Mouse (Mus musculus) ES-E14 (cell line): Measurements from ENCODE around the gene Stk24. TPM values are rescaled to one million over a fixed set of nuclear protein-coding genes. Genes with fewer than 3 reads are reported as not detected.
A peak's percentile ranks its signal among the peaks of the same experiment; 100 is the strongest.

Experiments used
- DNase-seq: peaks from one replicate; pipeline ENCODE4 v3.0.0-alpha.2; 2013; ENCODE audit warnings: low read depth, low spot score
- H3K27ac ChIP-seq: 2 replicates; pipeline ENCODE4 v1.5.1; 2012; ENCODE audit warnings: low read depth, mild to moderate bottlenecking, low read length, moderate library complexity, mixed read lengths; ENCODE audit not compliant: poor library complexity, insufficient read depth, severe bottlenecking
- H3K36me3 ChIP-seq: 2 replicates; pipeline ENCODE4 v1.6.1; 2012; ENCODE audit warnings: mild to moderate bottlenecking, low read length, moderate library complexity, mixed read lengths; ENCODE audit not compliant: control insufficient read depth, poor library complexity, insufficient read depth, severe bottlenecking
- H3K4me1 ChIP-seq, 2 experiments: fragments of 150-350 bp in 1 of 2; sonication (generic) in 1 of 2; 2 replicates each; pipeline ENCODE4 v1.6.1; 2012; ENCODE audit warnings: low read length in 2 of 2, mild to moderate bottlenecking in 1 of 2, mixed read lengths in 1 of 2; ENCODE audit not compliant: control insufficient read depth in 2 of 2, insufficient read depth in 2 of 2, poor library complexity in 1 of 2
- H3K4me3 ChIP-seq, 2 experiments: fragments of 150-350 bp in 1 of 2; sonication (generic) in 1 of 2; 2 replicates each; pipeline ENCODE4 v1.5.1; 2012; ENCODE audit warnings: low read length in 2 of 2, low read depth in 1 of 2, mild to moderate bottlenecking in 1 of 2, mixed read lengths in 1 of 2; ENCODE audit not compliant: insufficient read depth in 1 of 2, poor library complexity in 1 of 2, severe bottlenecking in 1 of 2
- H3K9ac ChIP-seq: 2 replicates; pipeline ENCODE4 v1.6.1; 2012; ENCODE audit warnings: low read depth, mild to moderate bottlenecking, low read length, mixed read lengths; ENCODE audit not compliant: poor library complexity, insufficient read depth, severe bottlenecking
- H3K9me3 ChIP-seq: fragments of 150-350 bp; sonication (generic); 2 replicates; pipeline ENCODE4 v1.6.1; 2012; ENCODE audit warnings: low read depth, mild to moderate bottlenecking, low read length; ENCODE audit not compliant: control insufficient read depth, insufficient read depth
- CHD2 ChIP-seq: IDR thresholded peaks from 2 replicates; pipeline ENCODE4 v1.6.1; 2014; ENCODE audit warnings: mild to moderate bottlenecking, low read depth, low read length, inconsistent platforms
- HCFC1 ChIP-seq: IDR thresholded peaks from 2 replicates; pipeline ENCODE4 v1.6.1; 2012; ENCODE audit warnings: low read length, inconsistent platforms, borderline replicate concordance; ENCODE audit not compliant: insufficient read depth
- MAFK ChIP-seq: IDR thresholded peaks from 2 replicates; pipeline ENCODE4 v1.6.1; 2014; ENCODE audit warnings: mild to moderate bottlenecking, low read depth, low read length, inconsistent platforms; ENCODE audit not compliant: insufficient read depth
- ZC3H11A ChIP-seq: IDR thresholded peaks from 2 replicates; pipeline ENCODE4 v1.6.1; 2012; ENCODE audit warnings: low read depth, mild to moderate bottlenecking, inconsistent platforms, low read length, borderline replicate concordance
- ZNF384 ChIP-seq: IDR thresholded peaks from 2 replicates; pipeline ENCODE4 v1.6.1; 2012; ENCODE audit warnings: low read depth, low read length, inconsistent platforms
- in situ Hi-C, 2 experiments: fragments of 600-800 bp; cut with MboI; formaldehyde crosslinking; loops; one replicate each; pipeline ENCODE4 v1.15.1; 2025; ENCODE audit warnings: low sequenced_read_pairs in 2 of 2, inconsistent platforms in 1 of 2; ENCODE audit not compliant: unreplicated experiment in 2 of 2
- total RNA-seq: library from RNA; depleted of rRNA; stranded (reverse); fragments of 300-350 nt; gene quantifications from 2 replicates; pipeline ENCODE4 v1.2.3, GENCODE M21; 2012

Stk24 gene
- total RNA-seq, 1 experiment, result 21.2 TPM

DNA sequence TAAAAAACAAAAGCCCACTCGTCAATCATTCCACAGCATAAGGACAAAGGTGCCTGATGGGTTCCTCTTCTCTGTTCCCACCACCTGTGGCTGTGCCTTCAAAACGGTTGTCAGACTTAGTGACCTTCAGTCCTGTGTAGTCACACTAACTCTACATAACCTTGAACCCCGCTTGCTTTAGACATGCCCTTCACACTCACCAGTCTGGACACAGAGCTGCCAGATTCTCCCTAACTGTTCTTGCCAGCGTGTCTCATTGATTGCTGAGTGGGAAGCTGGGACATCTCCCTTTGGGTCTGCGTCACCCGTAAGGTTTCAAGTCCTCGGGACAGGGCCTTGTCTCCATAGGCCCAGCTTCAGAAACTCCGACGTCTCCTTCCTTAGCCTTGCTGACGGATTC is 127.3 kb downstream of the Stk24 start:
- Histone ChIP-seq H3K27ac (no peak overlapping the region), H3K4me1 (peaks cover 0 to 6% of the 10 kb centered on the region in 2 experiments; a peak in 2 of 4 replicates), H3K36me3 (no peaks in the 10 kb centered on the region), H3K9ac (no peak overlapping the region), H3K9me3 (no peaks in the 10 kb centered on the region), H3K4me3 (no peak overlapping the region)
- TF ChIP-seq MAFK, result no peak
- no peak for TF ChIP-seq CHD2
- no peak for TF ChIP-seq ZNF384
- in situ Hi-C loops, result loop anchor here in 1 of 2 experiments (25.0 kb wide), 2 partner anchors 185 to 335 kb away; no protein-coding TSS in a partner anchor
- DNase-seq, result no peak

DNA sequence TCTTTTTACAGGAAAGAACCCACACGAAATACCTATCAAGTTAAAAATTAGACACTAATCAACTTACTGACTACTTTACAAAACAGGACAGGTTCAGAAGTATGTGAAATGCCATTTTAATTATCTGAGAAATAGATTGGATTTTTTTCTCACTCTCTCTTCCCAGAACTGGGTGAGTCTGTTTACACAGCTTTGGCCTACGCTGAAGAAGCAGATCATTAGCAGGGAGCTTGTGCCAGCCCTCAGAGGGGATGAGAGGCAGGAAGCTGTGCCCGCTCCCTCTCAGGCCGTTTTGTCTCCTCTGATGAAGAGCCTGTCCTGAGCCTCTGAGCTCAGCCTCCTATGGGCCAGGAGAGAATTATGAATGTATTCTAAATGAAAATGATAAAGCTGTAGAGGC is 128.1 kb downstream of the Stk24 start:
- no peaks in the 10 kb centered on the region for H3K36me3 ChIP-seq

DNA sequence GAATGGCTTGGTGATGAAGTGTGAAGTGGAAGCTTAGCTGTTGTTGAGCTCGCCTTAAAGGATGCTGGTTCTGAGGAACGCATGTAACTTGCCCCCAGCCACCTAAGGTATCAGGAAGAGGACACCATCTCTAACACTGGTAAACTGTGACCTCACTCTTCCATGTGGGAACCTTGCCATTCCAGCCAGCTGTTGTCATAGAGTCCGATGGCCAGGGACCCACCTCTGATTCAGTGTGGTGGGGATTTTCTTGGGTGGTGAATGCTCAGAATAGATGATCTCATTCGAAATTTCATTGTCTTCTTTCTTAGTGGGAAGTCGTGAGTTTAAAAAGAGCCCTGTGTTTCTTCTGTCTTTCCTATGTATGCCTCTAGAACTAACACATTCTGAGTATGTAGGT is 128.7 kb downstream of the Stk24 start:
- no peak overlapping the region for H3K9ac ChIP-seq
- no peak overlapping the region for H3K27ac ChIP-seq
- H3K36me3 ChIP-seq, result no peaks in the 10 kb centered on the region
- peaks cover 0 to 6% of the 10 kb centered on the region in 2 experiments; a peak in 2 of 4 replicates for H3K4me1 ChIP-seq
- no peaks in the 10 kb centered on the region for H3K9me3 ChIP-seq
- in situ Hi-C loops, result loop anchor here in 1 of 2 experiments (25.0 kb wide), 2 partner anchors 186 to 336 kb away; no protein-coding TSS in a partner anchor
- DNase-seq, result no peak
- no peak overlapping the region for H3K4me3 ChIP-seq
- TF ChIP-seq MAFK (no peak), HCFC1 (no peak)

More for the DNA sequence above, 128.1 kb downstream of the Stk24 start:
- peaks cover 0 to 6% of the 10 kb centered on the region in 2 experiments; a peak in 2 of 4 replicates for H3K4me1 ChIP-seq
- no peak overlapping the region for H3K9ac ChIP-seq
- in situ Hi-C loops, result loop anchor here in 1 of 2 experiments (25.0 kb wide), 2 partner anchors 186 to 336 kb away; no protein-coding TSS in a partner anchor
- H3K9me3 ChIP-seq, result no peaks in the 10 kb centered on the region
- DNase-seq, result no peak
- no peak overlapping the region for H3K27ac ChIP-seq
- no peak overlapping the region for H3K4me3 ChIP-seq
- TF ChIP-seq ZC3H11A, result no peak
- TF ChIP-seq ZNF384, result no peak
- TF ChIP-seq CHD2, result no peak
- TF ChIP-seq MAFK, result no peak
- no peak for TF ChIP-seq HCFC1

DNA sequence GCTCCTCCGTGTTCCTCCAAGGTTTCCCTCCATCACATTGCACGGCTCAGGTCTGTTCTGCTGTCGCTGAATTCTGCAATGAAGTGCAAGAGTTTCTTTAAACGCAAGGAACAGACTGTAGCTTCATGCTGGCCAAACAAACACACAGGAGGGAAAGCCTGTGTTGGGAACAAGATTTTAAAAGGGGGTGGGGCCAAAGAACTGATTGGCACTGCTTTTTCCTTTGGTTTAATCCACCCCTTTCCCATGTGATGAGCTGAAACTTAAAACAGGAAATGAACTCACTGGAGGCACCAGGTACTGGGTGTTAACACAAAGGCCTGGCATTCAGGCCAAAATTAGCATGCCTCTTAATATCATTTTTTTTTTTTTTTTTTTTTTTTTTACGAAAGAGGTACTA is 131.5 kb downstream of the Stk24 start:
- Histone ChIP-seq H3K36me3 (no peaks in the 10 kb centered on the region), H3K4me3 (no peak overlapping the region), H3K4me1 (peaks cover 0 to 3% of the 10 kb centered on the region in 2 experiments; a peak in 3 of 4 replicates), H3K27ac (no peak overlapping the region), H3K9me3 (no peaks in the 10 kb centered on the region), H3K9ac (no peak overlapping the region)
- in situ Hi-C loops, result no loop called here
- no peak for TF ChIP-seq MAFK
- peak; percentile 84 for TF ChIP-seq ZNF384
- no peak for DNase-seq

DNA sequence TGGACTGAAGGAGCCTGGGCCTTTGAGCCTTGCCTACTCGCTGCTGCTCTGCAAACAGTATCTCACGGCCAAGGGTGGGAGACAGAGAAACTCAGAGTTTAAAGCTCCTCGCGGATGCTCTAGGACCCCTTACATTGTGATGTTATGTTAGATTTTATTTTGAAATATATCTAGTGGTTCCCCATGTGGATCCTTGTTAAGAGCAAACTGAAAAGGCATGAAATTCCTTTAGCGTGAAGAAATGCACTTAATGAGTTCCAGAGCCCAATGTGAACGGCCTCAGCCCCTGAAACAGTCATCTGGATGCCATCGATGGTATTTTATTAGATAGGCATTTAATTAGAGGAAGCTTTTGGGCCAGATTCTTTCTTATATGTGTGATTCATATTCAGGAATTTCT is 132.5 kb downstream of the Stk24 start:
- Histone ChIP-seq H3K36me3 (no peaks in the 10 kb centered on the region), H3K27ac (no peak overlapping the region), H3K9ac (no peak overlapping the region), H3K9me3 (no peaks in the 10 kb centered on the region), H3K4me1 (peaks cover 0 to 3% of the 10 kb centered on the region in 2 experiments; a peak in 3 of 4 replicates), H3K4me3 (no peak overlapping the region)
- in situ Hi-C loops, result no loop called here
- no peak for DNase-seq
- TF ChIP-seq ZC3H11A, result no peak
- TF ChIP-seq CHD2, result no peak
- no peak for TF ChIP-seq MAFK
- TF ChIP-seq ZNF384, result no peak
- no peak for TF ChIP-seq HCFC1
